Mouse (Mus musculus) MEL (cell line): ENCODE measurements around the gene Slamf8. TPM values are rescaled to one million over a fixed set of nuclear protein-coding genes. Genes with fewer than 3 reads are reported as not detected.

ENCODE experiments used
- DNase-seq: peaks from one replicate; pipeline ENCODE4 v3.0.0; 2011; ENCODE audit warnings: low read depth, low spot score
- H3K27ac ChIP-seq: 2 replicates; pipeline ENCODE4 v1.5.1; 2012; ENCODE audit warnings: low read depth, mild to moderate bottlenecking, control low read depth, low read length, moderate library complexity; ENCODE audit not compliant: control insufficient read depth
- H3K27me3 ChIP-seq, 2 experiments: fragments of 150-350 bp in 1 of 2; sonication (generic) in 1 of 2; 2 replicates each; pipeline ENCODE4 v1.6.1; 2012; ENCODE audit warnings: low read length in 2 of 2, mild to moderate bottlenecking in 2 of 2, improper control_type of control experiment in 1 of 2, moderate library complexity in 1 of 2; ENCODE audit not compliant: insufficient read depth in 2 of 2, control insufficient read depth in 1 of 2
- H3K36me3 ChIP-seq, 2 experiments: 2 replicates each; pipeline ENCODE4 v1.6.1; 2012 to 2014; ENCODE audit warnings: low read length in 2 of 2, improper control_type of control experiment in 1 of 2, inconsistent platforms in 1 of 2, mild to moderate bottlenecking in 1 of 2; ENCODE audit not compliant: insufficient read depth in 2 of 2, control insufficient read depth in 1 of 2
- H3K4me1 ChIP-seq, 2 experiments: fragments of 150-350 bp in 1 of 2; sonication (generic) in 1 of 2; 2 replicates each; pipeline ENCODE4 v1.6.1; 2012; ENCODE audit warnings: low read length in 2 of 2, improper control_type of control experiment in 1 of 2, mild to moderate bottlenecking in 1 of 2; ENCODE audit not compliant: insufficient read depth in 2 of 2, control insufficient read depth in 1 of 2
- H3K4me3 ChIP-seq, 2 experiments: fragments of 150-350 bp in 1 of 2; sonication (generic) in 1 of 2; 2 replicates each; pipeline ENCODE4 v1.5.1; 2012; ENCODE audit warnings: low read depth in 2 of 2, low read length in 2 of 2, mild to moderate bottlenecking in 2 of 2, moderate library complexity in 2 of 2, control low read depth in 1 of 2, improper control_type of control experiment in 1 of 2; ENCODE audit not compliant: control insufficient read depth in 1 of 2, insufficient read depth in 1 of 2
- H3K79me2 ChIP-seq: 2 replicates; pipeline ENCODE4 v1.6.1; 2012; ENCODE audit warnings: mild to moderate bottlenecking, low read length, moderate library complexity; ENCODE audit not compliant: control insufficient read depth, poor library complexity, insufficient read depth
- H3K9ac ChIP-seq: 2 replicates; pipeline ENCODE4 v1.6.1; 2012; ENCODE audit warnings: low read depth, mild to moderate bottlenecking, control low read depth, low read length, moderate library complexity; ENCODE audit not compliant: control insufficient read depth, poor library complexity, severe bottlenecking
- H3K9me3 ChIP-seq: fragments of 150-350 bp; sonication (generic); replicated peaks from 2 replicates; pipeline ENCODE4 v1.6.1; 2012; ENCODE audit warnings: mild to moderate bottlenecking, low read length, improper control_type of control experiment, moderate library complexity; ENCODE audit not compliant: insufficient read depth
- BHLHE40 ChIP-seq: IDR thresholded peaks from 2 replicates; pipeline ENCODE4 v1.6.1; 2012; ENCODE audit warnings: low read depth, mild to moderate bottlenecking, inconsistent platforms, low read length, improper control_type of control experiment, borderline replicate concordance
- CHD1 ChIP-seq: IDR thresholded peaks from 2 replicates; pipeline ENCODE4 v1.6.1; 2012; ENCODE audit warnings: low read depth, mild to moderate bottlenecking, inconsistent platforms, low read length, improper control_type of control experiment
- CHD2 ChIP-seq: IDR thresholded peaks from 2 replicates; pipeline ENCODE4 v1.6.1; 2011; ENCODE audit warnings: low read length, improper control_type of control experiment
- E2F4 ChIP-seq: IDR thresholded peaks from 2 replicates; pipeline ENCODE4 v1.6.1; 2011; ENCODE audit warnings: low read depth, low read length, improper control_type of control experiment, borderline replicate concordance
- ELF1 ChIP-seq: IDR thresholded peaks from 2 replicates; pipeline ENCODE4 v1.6.1; 2014; ENCODE audit warnings: low read depth, mild to moderate bottlenecking, inconsistent platforms, low read length, improper control_type of control experiment, moderate library complexity
- EP300 ChIP-seq, 2 experiments: IDR thresholded peaks; 2 replicates each; pipeline ENCODE4 v1.6.1; 2011; ENCODE audit warnings: improper control_type of control experiment in 2 of 2, low read length in 2 of 2, low read depth in 1 of 2, mild to moderate bottlenecking in 1 of 2
- ETS1 ChIP-seq: IDR thresholded peaks from 2 replicates; pipeline ENCODE4 v1.6.1; 2012; ENCODE audit warnings: low read depth, mild to moderate bottlenecking, inconsistent platforms, low read length, improper control_type of control experiment, moderate library complexity
- GABPA ChIP-seq: IDR thresholded peaks from 2 replicates; pipeline ENCODE4 v1.6.1; 2012; ENCODE audit warnings: low read depth, mild to moderate bottlenecking, inconsistent platforms, low read length, improper control_type of control experiment, moderate library complexity
- KAT2A ChIP-seq: conservative IDR thresholded peaks from 2 replicates; pipeline ENCODE4 v1.6.1; 2012; ENCODE audit warnings: low read depth, low read length, improper control_type of control experiment, inconsistent platforms
- MAZ ChIP-seq: IDR thresholded peaks from 2 replicates; pipeline ENCODE4 v1.6.1; 2012; ENCODE audit warnings: low read depth, mild to moderate bottlenecking, inconsistent platforms, low read length, improper control_type of control experiment
- MEF2A ChIP-seq: IDR thresholded peaks from 2 replicates; pipeline ENCODE4 v1.6.1; 2014; ENCODE audit warnings: low read depth, mild to moderate bottlenecking, inconsistent platforms, low read length, improper control_type of control experiment; ENCODE audit not compliant: poor library complexity, insufficient replicate concordance, severe bottlenecking; ENCODE audit errors: extremely low read depth
- MXI1 ChIP-seq: IDR thresholded peaks from 2 replicates; pipeline ENCODE4 v1.6.1; 2011; ENCODE audit warnings: mild to moderate bottlenecking, low read depth, low read length, improper control_type of control experiment
- POLR2A ChIP-seq, 2 experiments: IDR thresholded peaks; 2 replicates each; pipeline ENCODE4 v1.6.1; 2011 to 2012; ENCODE audit warnings: low read length in 2 of 2, mild to moderate bottlenecking in 2 of 2, control low read depth in 1 of 2, improper control_type of control experiment in 1 of 2, low read depth in 1 of 2, moderate library complexity in 1 of 2; ENCODE audit not compliant: control insufficient read depth in 1 of 2, insufficient read depth in 1 of 2, poor library complexity in 1 of 2
- POLR2AphosphoS2 ChIP-seq: IDR thresholded peaks from 2 replicates; pipeline ENCODE4 v1.6.1; 2011; ENCODE audit warnings: low read length, improper control_type of control experiment
- RCOR1 ChIP-seq: IDR thresholded peaks from 2 replicates; pipeline ENCODE4 v1.6.1; 2012; ENCODE audit warnings: low read depth, mild to moderate bottlenecking, inconsistent platforms, low read length, improper control_type of control experiment
- SIN3A ChIP-seq: IDR thresholded peaks from 2 replicates; pipeline ENCODE4 v1.6.1; 2012; ENCODE audit warnings: low read length, improper control_type of control experiment, inconsistent platforms
- SMC3 ChIP-seq: IDR thresholded peaks from 2 replicates; pipeline ENCODE4 v1.6.1; 2011; ENCODE audit warnings: low read depth, low read length, improper control_type of control experiment
- TAL1 ChIP-seq: IDR thresholded peaks from 2 replicates; pipeline ENCODE4 v1.6.1; 2012; ENCODE audit warnings: mild to moderate bottlenecking, inconsistent platforms, low read length, moderate library complexity, mixed read lengths
- TBP ChIP-seq: IDR thresholded peaks from 2 replicates; pipeline ENCODE4 v1.8.0; 2011; ENCODE audit warnings: low read depth, low read length, improper control_type of control experiment
- TCF12 ChIP-seq: IDR thresholded peaks from 2 replicates; pipeline ENCODE4 v1.6.1; 2014; ENCODE audit warnings: low read depth, mild to moderate bottlenecking, inconsistent platforms, low read length, improper control_type of control experiment, moderate library complexity
- USF1 ChIP-seq: IDR thresholded peaks from 2 replicates; pipeline ENCODE4 v1.6.1; 2014; ENCODE audit warnings: low read depth, mild to moderate bottlenecking, inconsistent platforms, low read length, improper control_type of control experiment, moderate library complexity
- ZC3H11A ChIP-seq: IDR thresholded peaks from 2 replicates; pipeline ENCODE4 v1.6.1; 2012; ENCODE audit warnings: low read depth, mild to moderate bottlenecking, inconsistent platforms, low read length, improper control_type of control experiment
- ZKSCAN1 ChIP-seq: IDR thresholded peaks from 2 replicates; pipeline ENCODE4 v1.6.1; 2012; ENCODE audit warnings: low read depth, mild to moderate bottlenecking, inconsistent platforms, low read length, improper control_type of control experiment, moderate library complexity
- ZNF384 ChIP-seq: IDR thresholded peaks from 2 replicates; pipeline ENCODE4 v1.6.1; 2012; ENCODE audit warnings: low read depth, mild to moderate bottlenecking, inconsistent platforms, low read length, improper control_type of control experiment
- polyA plus RNA-seq, 2 experiments: library from polyadenylated mRNA; stranded (reverse) in 1 of 2; unstranded in 1 of 2; fragments of >175 nt in 1 of 2; fragments of >200 nt in 1 of 2; gene quantifications; 2 replicates each; pipeline versions ENCODE4 v1.2.1 to v1.2.4; 2012; ENCODE audit warnings: low replicate concordance in 2 of 2, low read depth in 1 of 2; ENCODE audit not compliant: insufficient read length in 2 of 2, insufficient read depth in 1 of 2, missing spikeins in 1 of 2
- total RNA-seq: library from RNA; depleted of rRNA; stranded (reverse); fragments of 300-350 nt; gene quantifications from 2 replicates; pipeline ENCODE4 v1.2.3, GENCODE M21; 2012

The Slamf8 gene
- total and polyA plus RNA-seq, 3 experiments: not detected

GRCm38 (mm10) chr1:172585612-172586567, 4.5 kb downstream of the Slamf8 start:
- peaks cover 0 to 6% of the 10 kb centered on the region in 2 experiments; a peak in 2 of 4 replicates for H3K27me3 ChIP-seq
- no peak for TF ChIP-seq BHLHE40
- no peak for TF ChIP-seq POLR2AphosphoS2
- no peak for TF ChIP-seq ETS1
- TF ChIP-seq GABPA: no peak
- no peak for TF ChIP-seq MAZ
- no peak for TF ChIP-seq USF1
- no peak for TF ChIP-seq SIN3A
- TF ChIP-seq MEF2A: no peak
- TF ChIP-seq TBP: no peak
- no peak overlapping the region for H3K27ac ChIP-seq
- H3K9me3 ChIP-seq: no peaks in the 10 kb centered on the region
- H3K36me3 ChIP-seq: no peaks in the 10 kb centered on the region
- DNase-seq: no peak
- no peaks in the 10 kb centered on the region for H3K4me1 ChIP-seq
- H3K9ac ChIP-seq: no peak overlapping the region
- no peak overlapping the region for H3K4me3 ChIP-seq
- H3K79me2 ChIP-seq: no peaks in the 10 kb centered on the region

- H3K9me3 ChIP-seq: no peaks in the 10 kb centered on the region
- no peak overlapping the region for H3K9ac ChIP-seq
- TF ChIP-seq RCOR1: no peak
- TF ChIP-seq POLR2AphosphoS2: no peak
- no peak for TF ChIP-seq USF1
- TF ChIP-seq ZC3H11A: no peak
- no peak for TF ChIP-seq ZKSCAN1
- TF ChIP-seq MEF2A: no peak
- no peak for TF ChIP-seq GABPA
- TF ChIP-seq CHD2: no peak
- no peak for TF ChIP-seq ZNF384
- no peak for TF ChIP-seq E2F4
- TF ChIP-seq TAL1: no peak
- TF ChIP-seq CHD1: no peak
- no peak for TF ChIP-seq ELF1
- no peak for TF ChIP-seq POLR2A (IDR thresholded peaks at IDR 0.05; ENCODE audit: control insufficient read depth in 1 of 2, insufficient read depth in 1 of 2, low read depth in 1 of 2, low read length in 2 of 2, poor library complexity in 1 of 2)
- TF ChIP-seq EP300 (IDR thresholded peaks at IDR 0.05; ENCODE audit: low read depth in 1 of 2, low read length in 2 of 2): no peak
- TF ChIP-seq TCF12: no peak
- no peak for TF ChIP-seq SIN3A
- no peak for TF ChIP-seq MXI1
- TF ChIP-seq SMC3: no peak
- TF ChIP-seq KAT2A: no peak
- TF ChIP-seq, all 39 proteins: peak for 0
- Histone ChIP-seq H3K4me1 (no peaks in the 10 kb centered on the region), H3K79me2 (no peaks in the 10 kb centered on the region), H3K27ac (no peak overlapping the region), H3K36me3 (no peaks in the 10 kb centered on the region), H3K4me3 (no peak overlapping the region), H3K27me3 (peaks cover 0 to 6% of the 10 kb centered on the region in 2 experiments; a peak in 2 of 4 replicates)
- DNase-seq: no peak
These were observed 5.3 kb downstream of the Slamf8 start for GRCm38 (mm10) chr1:172585026-172585425.
